Mouse (Mus musculus): ENCODE measurements at regions not wholly inside any gene's neighbourhood (a gene's known extent, or its start where the extent isn't known, plus 50 kb on each side); places are given as distances from the start of the nearest gene placed in this dataset.

DNA sequence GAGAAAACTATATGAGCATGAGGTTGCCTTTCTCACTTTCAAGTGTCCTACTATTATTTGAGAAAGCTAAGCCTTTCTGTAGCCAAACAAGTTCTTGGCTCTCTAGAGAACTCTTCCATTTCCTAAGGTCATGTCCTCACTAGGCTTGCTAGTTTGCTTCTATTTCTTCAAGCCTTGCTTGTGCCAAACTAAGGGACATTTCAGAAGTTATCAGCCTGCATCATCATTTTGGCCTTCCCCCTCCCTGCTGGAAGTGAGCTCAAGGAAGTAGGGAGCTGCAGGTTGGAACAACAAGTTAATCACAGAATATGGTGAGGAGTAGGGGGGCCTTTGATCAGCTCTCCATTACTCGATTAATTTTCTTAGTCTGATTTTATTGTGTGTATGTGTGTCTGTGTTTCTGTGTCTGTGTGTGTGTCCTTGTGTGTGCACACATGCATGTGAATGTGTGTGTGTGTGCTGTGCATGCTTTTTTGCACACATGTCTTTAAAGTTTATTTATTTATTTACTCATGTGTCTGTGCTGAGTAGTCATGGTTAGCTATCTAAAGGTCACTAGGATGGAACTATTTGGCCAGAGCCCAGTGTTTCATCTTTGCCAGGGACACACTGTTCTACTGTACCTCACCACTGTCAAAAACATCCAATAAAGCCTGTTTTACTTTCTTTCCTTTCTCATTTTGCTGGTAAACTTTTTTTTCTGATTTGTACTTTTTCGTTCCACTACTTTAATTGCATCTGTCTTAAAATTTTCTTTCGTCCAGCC lies 371.4 kb upstream of the Eda2r start:
- no peak for DNase-seq (ENCODE audit: low spot score)

DNA sequence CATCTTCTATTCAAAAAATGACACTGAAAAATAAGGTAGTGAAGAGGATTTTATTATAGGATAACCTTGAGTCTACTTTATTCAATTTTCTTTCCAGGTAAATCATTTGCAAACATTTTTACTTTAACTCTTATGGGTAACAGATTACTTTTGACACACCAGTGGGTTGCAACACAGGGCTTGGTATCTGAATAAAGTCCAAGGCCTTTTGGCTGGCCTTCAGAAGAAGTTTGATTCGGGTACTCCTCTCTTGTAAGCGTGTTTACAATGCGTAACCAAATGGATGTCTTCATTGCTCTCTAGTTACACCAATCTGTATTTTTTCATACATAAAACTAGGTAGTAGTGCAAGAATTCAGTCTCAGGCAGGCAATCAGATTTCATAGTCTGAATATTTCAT lies 367.3 kb upstream of the Eda2r start:
- peak; percentile 3 for DNase-seq (ENCODE audit: low spot score)

DNA sequence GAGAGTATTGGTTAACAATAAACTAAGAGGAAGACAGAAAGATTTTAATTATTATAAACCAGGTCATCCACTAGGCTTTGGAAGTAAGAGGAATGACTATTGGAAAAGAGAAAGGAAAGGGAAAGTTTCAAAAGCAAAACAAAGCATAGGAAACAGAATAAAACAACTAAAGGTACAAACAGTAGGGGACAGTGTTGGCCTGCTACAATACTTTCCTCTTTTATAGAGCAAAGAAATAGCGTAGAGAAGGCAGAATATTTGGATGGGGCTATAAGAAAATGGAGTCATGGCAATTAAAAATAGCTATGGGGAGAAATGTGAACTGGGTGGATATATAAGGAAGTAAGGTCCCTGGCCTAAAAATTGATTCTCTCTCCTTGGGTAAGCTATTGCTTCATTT lies 347.5 kb upstream of the Eda2r start:
- DNase-seq (ENCODE audit: low spot score) = peak; percentile 30

DNA sequence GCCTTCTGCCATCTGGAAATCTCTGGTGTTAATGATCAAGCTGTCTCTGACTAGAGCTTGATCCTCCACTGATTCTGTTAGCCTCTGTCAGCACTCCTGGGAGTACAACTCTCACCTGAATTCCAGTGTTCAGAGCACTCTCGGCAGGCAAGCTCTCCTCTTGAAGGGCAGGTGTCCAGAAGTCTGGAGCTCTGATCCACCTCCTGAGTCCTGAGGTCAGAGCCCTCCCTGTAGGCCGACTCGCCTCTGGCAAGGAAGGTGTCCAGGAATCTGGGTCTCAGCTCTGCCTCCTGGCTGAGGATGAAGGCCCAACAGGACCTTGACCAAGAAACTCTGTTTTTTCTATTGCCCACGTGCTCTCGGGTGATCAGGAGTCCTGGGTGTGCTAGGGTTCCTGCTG lies 330.8 kb upstream of the Eda2r start:
- no peak for DNase-seq (ENCODE audit: low spot score)

DNA sequence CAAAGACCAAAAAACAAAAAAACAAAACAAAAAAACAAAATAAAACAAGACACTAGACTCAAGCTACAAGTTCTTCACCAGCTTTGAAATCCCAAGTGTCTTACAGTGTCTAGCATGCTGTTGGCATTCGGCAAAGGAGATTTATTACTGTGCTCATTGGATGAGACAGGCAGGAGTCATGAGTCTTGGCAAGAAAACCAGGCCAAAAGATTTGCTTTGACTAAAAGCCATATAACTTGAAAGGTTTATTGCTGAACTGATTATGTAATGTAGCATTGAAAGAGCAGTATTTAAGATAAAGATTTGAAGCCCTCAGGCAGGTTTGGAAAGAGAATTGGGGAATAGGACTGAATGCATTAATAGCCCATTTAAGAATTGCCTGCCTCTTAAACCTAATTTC lies 281.7 kb upstream of the Eda2r start:
- DNase-seq (ENCODE audit: low spot score) = peak; percentile 34

DNA sequence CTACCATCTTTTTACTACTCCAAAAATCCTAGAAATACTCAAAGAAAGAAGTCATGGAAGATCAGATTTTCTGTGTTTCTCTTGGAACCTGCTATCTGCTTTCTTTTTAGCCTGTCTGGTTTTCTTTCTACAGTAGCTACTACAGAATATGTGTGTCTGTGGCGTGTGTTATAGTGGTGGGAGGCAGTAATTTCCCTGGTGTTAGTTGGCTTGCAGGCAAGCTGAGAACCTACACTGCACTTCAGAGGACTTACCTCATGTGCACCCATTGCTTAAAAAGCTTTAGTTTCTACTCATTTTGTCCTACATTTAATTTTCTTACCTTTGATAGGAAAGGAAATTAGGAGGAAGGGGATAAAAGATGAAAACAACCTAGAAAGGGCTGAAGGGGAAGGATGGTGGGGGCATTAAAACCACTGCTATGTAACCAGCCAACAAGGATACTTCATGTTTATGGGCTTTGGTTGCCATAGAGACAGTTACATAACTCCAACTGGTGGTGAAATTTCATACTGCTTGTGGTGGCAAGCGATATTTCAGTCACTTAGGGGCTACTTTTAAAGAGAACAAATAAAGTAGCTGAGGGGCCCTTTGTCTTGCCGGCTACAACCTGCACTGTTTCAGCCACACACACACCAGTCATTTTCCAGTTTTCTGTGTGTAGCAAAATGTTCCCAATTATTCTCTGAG lies 274.7 kb upstream of the Eda2r start:
- DNase-seq (ENCODE audit: low spot score) = no peak
